Mouse (Mus musculus) cerebellum, adult 2 months (tissue): ENCODE measurements around the gene Eps15l1.

Experiments
- CTCF ChIP-seq: fragments of 200-500 bp; IDR thresholded peaks from 2 replicates; pipeline ENCODE4 v1.5.1; 2011; ENCODE audit warnings: low read depth, mild to moderate bottlenecking, control low read depth, low read length, moderate library complexity, borderline replicate concordance; ENCODE audit not compliant: insufficient read depth
- POLR2A ChIP-seq: fragments of 200-500 bp; IDR thresholded peaks from 2 replicates; pipeline ENCODE4 v1.6.1; 2011; ENCODE audit warnings: low read length, control low read depth, borderline replicate concordance; ENCODE audit not compliant: insufficient read depth

DNA sequence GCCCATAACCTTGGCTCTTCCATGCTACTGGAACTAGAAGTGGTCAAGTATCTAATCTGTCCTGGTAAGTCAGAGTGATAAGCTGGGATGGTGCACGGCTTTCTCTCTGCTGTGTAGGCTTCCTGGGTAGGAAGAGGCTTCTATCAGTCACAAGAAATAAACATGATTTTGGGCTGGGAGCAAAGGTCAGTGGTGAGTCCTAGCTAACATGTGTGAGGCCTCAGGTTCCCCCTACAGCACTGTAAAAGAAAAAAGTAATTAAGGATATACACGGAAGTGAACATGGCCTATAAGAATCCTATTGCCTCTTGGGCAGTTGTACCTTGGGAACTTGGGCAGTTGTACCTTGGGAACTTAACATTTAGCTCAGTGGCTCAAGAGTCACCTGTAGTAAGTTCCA, 44.4 kb downstream of the Eps15l1 start:
- no peak for TF ChIP-seq CTCF
- TF ChIP-seq POLR2A, result no peak
